Mouse (Mus musculus): Measurements from ENCODE around the gene Mmp9. TPM values are rescaled to one million over a fixed set of nuclear protein-coding genes. Genes with fewer than 3 reads are reported as not detected.

Mmp9 gene
- total RNA-seq, 2 experiments from 2014 or later, result 2.0 TPM; not detected in 1

GRCm38 (mm10) chr2:164948962-164949361, 8.4 kb downstream of the Mmp9 start:
- no peak for ATAC-seq (replicated peaks; ENCODE audit: low FRiP score, low TSS enrichment, poor library complexity, severe bottlenecking)

GRCm38 (mm10) chr2:164950501-164950900, 9.9 kb downstream of the Mmp9 start:
- ATAC-seq (replicated peaks; ENCODE audit: low FRiP score, low TSS enrichment, poor library complexity, severe bottlenecking), result no peak

- ATAC-seq (replicated peaks; ENCODE audit: low FRiP score, low TSS enrichment, poor library complexity, severe bottlenecking), result no peak
Observed at GRCm38 (mm10) chr2:164951745-164952144, 11.2 kb downstream of the Mmp9 start.

GRCm38 (mm10) chr2:164952448-164952847, 11.9 kb downstream of the Mmp9 start:
- ATAC-seq (replicated peaks; ENCODE audit: low FRiP score, low TSS enrichment, poor library complexity, severe bottlenecking), result no peak

GRCm38 (mm10) chr2:164953224-164953623, 12.6 kb downstream of the Mmp9 start:
- peak; percentile 86 for ATAC-seq (replicated peaks; ENCODE audit: low FRiP score, low TSS enrichment, poor library complexity, severe bottlenecking)

GRCm38 (mm10) chr2:164955725-164956124, 15.1 kb downstream of the Mmp9 start:
- no peak for ATAC-seq (replicated peaks; ENCODE audit: low FRiP score, low TSS enrichment, poor library complexity, severe bottlenecking)

GRCm38 (mm10) chr2:164956195-164956594, 15.6 kb downstream of the Mmp9 start:
- no peak for ATAC-seq (replicated peaks; ENCODE audit: low FRiP score, low TSS enrichment, poor library complexity, severe bottlenecking)

- ATAC-seq (replicated peaks; ENCODE audit: low FRiP score, low TSS enrichment, poor library complexity, severe bottlenecking), result no peak
Observed at GRCm38 (mm10) chr2:164957548-164958315, 17.2 kb downstream of the Mmp9 start.

- ATAC-seq (replicated peaks; ENCODE audit: low FRiP score, low TSS enrichment, poor library complexity, severe bottlenecking), result peak; percentile 46
Observed at GRCm38 (mm10) chr2:164960716-164961441, 20.3 kb downstream of the Mmp9 start, which contains the start of gene Slc12a5. Slc12a5 (plus strand) TSS chr2:164960802.

- peak; percentile 68 for ATAC-seq (replicated peaks; ENCODE audit: low FRiP score, low TSS enrichment, poor library complexity, severe bottlenecking)
Observed at GRCm38 (mm10) chr2:164961506-164962182, 21.1 kb downstream of the Mmp9 start.

GRCm38 (mm10) chr2:164962183-164962580, 21.6 kb downstream of the Mmp9 start:
- ATAC-seq (replicated peaks; ENCODE audit: low FRiP score, low TSS enrichment, poor library complexity, severe bottlenecking), result no peak

- ATAC-seq (replicated peaks; ENCODE audit: low FRiP score, low TSS enrichment, poor library complexity, severe bottlenecking), result no peak
Observed at GRCm38 (mm10) chr2:164964242-164964894, 23.8 kb downstream of the Mmp9 start.

GRCm38 (mm10) chr2:164964981-164965380, 24.4 kb downstream of the Mmp9 start:
- ATAC-seq (replicated peaks; ENCODE audit: low FRiP score, low TSS enrichment, poor library complexity, severe bottlenecking), result no peak

- ATAC-seq (replicated peaks; ENCODE audit: low FRiP score, low TSS enrichment, poor library complexity, severe bottlenecking), result no peak
Observed at GRCm38 (mm10) chr2:164966381-164966780, 25.8 kb downstream of the Mmp9 start.

GRCm38 (mm10) chr2:164967193-164967592, 26.6 kb downstream of the Mmp9 start:
- ATAC-seq (replicated peaks; ENCODE audit: low FRiP score, low TSS enrichment, poor library complexity, severe bottlenecking), result no peak

GRCm38 (mm10) chr2:164967761-164968440, 27.3 kb downstream of the Mmp9 start:
- ATAC-seq (replicated peaks; ENCODE audit: low FRiP score, low TSS enrichment, poor library complexity, severe bottlenecking), result no peak

- peak; percentile 71 for ATAC-seq (replicated peaks; ENCODE audit: low FRiP score, low TSS enrichment, poor library complexity, severe bottlenecking)
Observed at GRCm38 (mm10) chr2:164968451-164968851, 27.9 kb downstream of the Mmp9 start.

GRCm38 (mm10) chr2:164969348-164969781, 28.8 kb downstream of the Mmp9 start:
- no peak for ATAC-seq (replicated peaks; ENCODE audit: low FRiP score, low TSS enrichment, poor library complexity, severe bottlenecking)

GRCm38 (mm10) chr2:164970631-164971196, 30.1 kb downstream of the Mmp9 start:
- ATAC-seq (replicated peaks; ENCODE audit: low FRiP score, low TSS enrichment, poor library complexity, severe bottlenecking), result no peak
